In the genomic region with DNA sequence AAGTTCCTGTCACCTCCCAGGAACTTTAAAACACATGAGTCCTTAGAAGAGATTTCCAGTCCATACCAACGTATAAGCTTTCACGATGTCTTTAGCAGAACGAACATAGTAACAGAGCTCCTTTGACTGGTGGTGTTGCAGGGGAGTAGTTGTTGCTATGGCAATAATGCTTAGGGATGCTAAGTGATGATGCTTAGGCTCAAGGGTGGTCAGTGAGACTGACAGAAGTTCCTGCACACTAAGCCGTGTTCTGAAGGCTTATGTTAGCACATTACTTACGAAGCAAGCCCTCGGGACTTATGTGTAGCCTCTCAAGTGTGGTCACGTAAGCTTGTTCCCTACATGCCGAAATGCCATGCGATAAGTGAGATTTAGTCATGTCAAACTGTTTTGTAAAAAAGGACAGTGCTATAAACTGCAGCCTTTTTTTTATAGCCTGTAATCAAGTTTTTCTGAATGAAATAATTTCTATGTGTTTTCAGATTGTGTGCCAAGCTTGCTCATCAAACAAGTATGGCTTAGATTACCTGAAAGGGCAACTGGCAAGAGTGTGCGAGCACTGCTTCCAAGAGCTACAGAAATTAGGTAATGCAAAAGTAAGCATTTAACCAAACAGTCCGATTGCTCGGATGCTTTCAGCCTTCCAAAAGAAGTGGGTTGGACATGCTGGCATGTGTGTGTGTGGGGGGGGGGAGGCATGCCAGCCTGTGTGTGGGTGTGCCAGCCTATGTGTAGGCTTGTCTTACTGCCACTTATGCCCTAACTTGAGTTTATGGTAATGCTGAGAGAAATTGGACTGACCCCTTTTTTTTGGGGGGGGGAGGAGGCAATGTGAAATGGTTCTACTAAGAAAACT, we compare ENCODE assay signal across 21 mouse cellular contexts. TPM values are rescaled to one million over a fixed set of nuclear protein-coding genes. Genes with fewer than 3 reads are reported as not detected.
DNase-seq lines count a peak whose midpoint lies in the region; ATAC-seq lines count a peak whose summit lies in the region.
"Had no signal": no experiment of that assay in that cellular context is flagged by ENCODE, and none has a peak within 500 bp of the region (broad histone marks: within the 10 kb centered on the region; RNA-seq: fewer than 3 reads in every experiment).

No protein-coding gene starts in this region.

- H3K4me1 ChIP-seq in kidney, embryonic 15.5 days, result 0 out of 2 replicates have a peak, but pooled peaks cover 3% of the 10 kb centered on the region
- H3K4me1 ChIP-seq: heart, embryonic 10.5 days; hindbrain, embryonic 12.5 days had no signal

- ATAC-seq in kidney, embryonic 15.5 days (replicated peaks; ENCODE audit: low FRiP score), result no peak
- ATAC-seq: forebrain, embryonic 13.5 days; forebrain, postnatal 0 days had no signal

- no peak overlapping the region for H3K9ac ChIP-seq in kidney, embryonic 15.5 days
- H3K9ac ChIP-seq: embryonic facial prominence, embryonic 13.5 days; forebrain, embryonic 13.5 days; forebrain, postnatal 0 days; hindbrain, embryonic 12.5 days had no signal

- H3K4me3 ChIP-seq in kidney, embryonic 15.5 days (replicated peaks), result no peak overlapping the region
- H3K4me3 ChIP-seq: embryonic facial prominence, embryonic 13.5 days; forebrain, embryonic 13.5 days; heart, embryonic 10.5 days; hindbrain, embryonic 12.5 days had no signal

- peaks cover 10% of the 10 kb centered on the region for H3K36me3 ChIP-seq in kidney, embryonic 15.5 days

- no peaks in the 10 kb centered on the region for H3K9me3 ChIP-seq in kidney, embryonic 15.5 days (replicated peaks)
- H3K9me3 ChIP-seq: embryonic facial prominence, embryonic 13.5 days; forebrain, embryonic 13.5 days; heart, embryonic 10.5 days; hindbrain, embryonic 12.5 days had no signal

- H3K27ac ChIP-seq in kidney, embryonic 15.5 days, result no peak overlapping the region
- H3K27ac ChIP-seq: embryonic facial prominence, embryonic 13.5 days; forebrain, embryonic 13.5 days; heart, embryonic 10.5 days; hindbrain, embryonic 12.5 days had no signal

- intact Hi-C loops in left cerebral cortex, postnatal 25 days (cut with DNase I), result no loop called here

- H3K4me2 ChIP-seq in kidney, embryonic 15.5 days, result no peak overlapping the region
- H3K4me2 ChIP-seq: embryonic facial prominence, embryonic 13.5 days; forebrain, embryonic 13.5 days; hindbrain, embryonic 12.5 days had no signal

- no peaks in the 10 kb centered on the region for H3K27me3 ChIP-seq in kidney, embryonic 15.5 days
- H3K27me3 ChIP-seq: embryonic facial prominence, embryonic 13.5 days; forebrain, embryonic 13.5 days; hindbrain, embryonic 12.5 days had no signal

- peak; percentile 21 to 63 for DNase-seq in layer of hippocampus, adult 18-20 months (ENCODE audit: low spot score in 2 of 2)
- no peak for DNase-seq in layer of hippocampus, postnatal 10 days (ENCODE audit: low spot score in 2 of 2)
- DNase-seq in left cerebral cortex, postnatal 25 days (ENCODE audit: low spot score in 2 of 2), result peak; percentile 29 to 54
- DNase-seq in left cerebral cortex, adult 11 months (ENCODE audit: low spot score), result no peak
- DNase-seq in brain, adult 2 months (ENCODE audit: low read depth, low spot score), result peak; percentile 57
- peak; percentile 37 for DNase-seq in retina, embryonic 14.5 days (ENCODE audit: low spot score)
- no peak for DNase-seq in cerebellum, postnatal 25 days
- DNase-seq: adrenal gland, postnatal 10 days; cerebellum, adult 11-12 months; cerebellum, adult 9-10 months; cerebellum, postnatal 36 days; forebrain, postnatal 0 days; gastrocnemius, postnatal 36 days; heart, adult 18-20 months; heart, postnatal 10 days; heart, postnatal 4 days had no signal

- WGBS in kidney, embryonic 15.5 days, result 87% methylated on average over 12 of the region's 12 CpGs

RNA-seq across cellular contexts. Expression of a gene that starts 13.1 kb away (rescaled TPM):
- total RNA-seq in layer of hippocampus, adult 18-20 months (2021), result 1 to 10 TPM; 8.1 to 8.7 TPM
- total RNA-seq in layer of hippocampus, postnatal 10 days (2021), result 1 to 10 TPM; 7.3 to 7.8 TPM
- total RNA-seq in left cerebral cortex, postnatal 25 days (2021), result 1 to 10 TPM; 7.8 to 8.3 TPM
- 8.5 and 9.7 TPM in 2 replicates for polyA plus RNA-seq in kidney, embryonic 15.5 days (2015; fragmentation: Nextera tagmentation; extraction: Ambion mirVana)

Comparison
In these comparisons a context has a peak if more than half of its experiments do, and no peak if none do; other contexts are left out.
1. DNase-seq: peak in layer of hippocampus, adult 18-20 months (2 of 2), left cerebral cortex, postnatal 25 days (2 of 2), brain, adult 2 months (single experiment) and retina, embryonic 14.5 days (single experiment); none in layer of hippocampus, postnatal 10 days (0 of 2), left cerebral cortex, adult 11 months (single experiment) and cerebellum, postnatal 25 days (0 of 2).